Mouse (Mus musculus): Measurements from ENCODE around the gene Mapk7.

Gene Mapk7

DNA sequence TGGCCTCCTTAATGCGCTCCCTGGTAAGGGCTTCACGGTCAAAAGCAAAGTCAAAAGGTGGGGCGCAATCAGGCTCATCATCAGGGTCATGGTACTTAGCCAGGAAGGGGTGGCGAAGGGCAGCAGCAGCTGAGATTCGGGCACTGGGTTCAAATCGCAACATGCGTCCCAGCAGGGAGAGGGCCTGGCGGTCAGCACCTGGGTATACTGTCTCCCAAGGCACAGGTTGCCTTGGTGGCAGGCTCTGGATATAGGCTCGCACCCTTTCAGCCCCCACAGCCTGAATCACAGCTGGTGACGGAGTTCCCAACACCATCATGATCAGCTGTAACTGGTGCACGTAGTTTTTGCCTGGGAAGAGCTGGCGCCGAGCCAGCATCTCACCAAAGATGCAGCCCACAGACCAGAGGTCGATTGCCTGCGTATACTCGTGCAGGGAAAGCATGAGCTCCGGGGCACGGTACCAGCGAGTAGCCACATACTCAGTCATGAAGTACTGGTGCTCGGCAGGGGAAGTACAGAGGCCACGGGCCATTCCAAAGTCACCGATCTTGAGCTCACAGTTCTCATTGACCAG is 3.2 kb downstream of the Mapk7 start:
- no peak for DNase-seq (ENCODE audit: low read depth, low spot score)

DNA sequence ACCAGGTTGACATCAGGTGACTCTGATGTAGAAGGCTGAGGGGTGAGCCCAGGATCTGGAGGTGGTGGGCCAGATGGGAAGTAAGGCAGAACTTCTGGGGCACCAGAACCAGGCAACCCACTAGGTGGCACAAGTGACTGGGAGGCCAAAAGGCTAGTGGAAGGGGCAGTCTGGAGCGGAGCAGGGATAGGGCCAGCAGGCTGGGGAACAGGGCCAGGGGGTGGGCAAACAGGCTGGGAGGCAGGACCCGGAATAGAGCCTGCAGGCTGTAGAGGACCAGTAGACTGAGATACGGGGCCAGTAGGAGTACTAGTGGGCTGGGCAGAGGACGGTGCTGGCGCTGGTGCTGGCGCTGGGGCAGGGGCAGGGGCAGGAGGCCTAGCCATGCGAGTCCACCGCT is 4.3 kb downstream of the Mapk7 start:
- DNase-seq (ENCODE audit: low read depth, low spot score): no peak

DNA sequence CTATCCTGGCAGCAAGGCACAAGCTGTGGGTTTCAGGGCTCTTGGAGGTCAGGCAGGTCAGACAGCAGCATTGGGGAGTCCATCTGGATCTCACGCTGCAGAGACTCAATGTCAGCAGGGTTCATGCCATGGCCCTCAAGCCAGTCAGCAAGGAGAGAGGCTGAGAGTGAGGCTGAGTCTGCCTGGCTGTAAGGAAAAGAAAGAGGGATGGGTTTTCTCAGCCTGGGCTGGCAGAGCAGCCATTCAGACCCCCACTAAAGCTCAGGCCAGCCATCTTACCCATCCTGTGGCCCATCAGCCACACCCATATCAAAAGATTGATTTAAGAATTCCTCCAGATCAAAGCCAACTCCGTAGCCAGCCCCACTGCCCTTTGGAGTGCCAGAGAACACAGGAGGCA is 5.1 kb downstream of the Mapk7 start:
- no peak for DNase-seq (ENCODE audit: low read depth, low spot score)

GRCm38 (mm10) chr11:61487936-61488335 is 6.3 kb downstream of the Mapk7 start:
- no peak for DNase-seq (ENCODE audit: low read depth, low spot score)

DNA sequence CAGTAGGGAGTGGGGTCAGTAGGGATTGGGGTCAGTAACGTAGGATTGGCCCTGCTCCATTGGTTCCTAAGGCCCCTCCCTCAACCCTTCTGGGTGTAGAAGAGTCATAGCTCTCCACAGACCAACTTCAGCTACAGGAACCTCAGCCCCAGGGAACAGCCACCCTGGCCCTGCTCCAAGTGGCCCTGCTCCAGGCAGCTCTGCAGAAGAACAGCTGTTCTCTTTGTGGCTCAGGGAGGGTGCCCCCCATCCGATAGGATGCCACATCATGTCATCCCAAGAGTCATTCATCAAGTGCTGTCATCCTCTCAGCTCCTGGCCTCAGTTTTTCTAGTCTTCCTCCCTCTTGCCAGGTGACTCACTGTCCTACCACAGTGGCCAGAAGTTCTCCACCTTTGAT is 6.8 kb downstream of the Mapk7 start:
- no peak for DNase-seq (ENCODE audit: low read depth, low spot score)

DNA sequence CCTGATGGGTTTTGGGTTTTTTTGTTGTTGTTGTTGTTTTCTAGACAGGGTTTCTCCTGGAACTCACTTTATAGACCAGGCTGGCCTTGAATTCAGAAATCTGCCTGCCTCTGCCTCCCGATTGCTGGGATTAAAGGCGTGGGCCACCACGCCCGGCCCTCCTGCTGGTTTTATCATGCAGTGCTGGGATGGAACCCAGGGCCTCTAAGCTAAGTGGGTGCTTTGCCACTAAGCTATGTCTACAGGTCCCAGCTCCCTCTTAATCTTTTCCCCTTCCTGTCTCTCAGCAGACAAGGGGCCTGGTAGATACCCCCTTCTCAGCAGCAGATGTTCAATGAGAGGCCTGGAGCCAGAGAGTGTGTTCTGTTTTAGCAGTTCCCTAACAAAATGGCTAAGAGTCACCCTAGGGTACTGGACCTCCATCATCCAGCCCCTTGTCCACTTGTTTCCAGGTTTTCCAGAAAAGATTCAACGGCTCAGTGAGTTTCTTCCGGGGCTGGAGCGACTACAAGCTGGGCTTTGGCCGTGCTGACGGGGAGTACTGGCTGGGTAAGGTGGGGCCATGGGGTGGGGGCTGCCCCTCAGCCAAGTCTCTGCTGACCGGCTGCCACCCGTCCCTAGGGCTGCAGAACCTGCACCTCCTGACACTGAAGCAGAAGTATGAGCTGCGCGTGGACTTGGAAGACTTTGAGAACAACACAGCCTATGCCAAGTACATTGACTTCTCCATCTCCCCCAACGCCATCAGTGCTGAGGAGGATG is 7.6 kb downstream of the Mapk7 start:
- DNase-seq (ENCODE audit: low read depth, low spot score): no peak

- DNase-seq (ENCODE audit: low read depth, low spot score): no peak
These were observed 8.4 kb downstream of the Mapk7 start for GRCm38 (mm10) chr11:61485541-61486457.

DNA sequence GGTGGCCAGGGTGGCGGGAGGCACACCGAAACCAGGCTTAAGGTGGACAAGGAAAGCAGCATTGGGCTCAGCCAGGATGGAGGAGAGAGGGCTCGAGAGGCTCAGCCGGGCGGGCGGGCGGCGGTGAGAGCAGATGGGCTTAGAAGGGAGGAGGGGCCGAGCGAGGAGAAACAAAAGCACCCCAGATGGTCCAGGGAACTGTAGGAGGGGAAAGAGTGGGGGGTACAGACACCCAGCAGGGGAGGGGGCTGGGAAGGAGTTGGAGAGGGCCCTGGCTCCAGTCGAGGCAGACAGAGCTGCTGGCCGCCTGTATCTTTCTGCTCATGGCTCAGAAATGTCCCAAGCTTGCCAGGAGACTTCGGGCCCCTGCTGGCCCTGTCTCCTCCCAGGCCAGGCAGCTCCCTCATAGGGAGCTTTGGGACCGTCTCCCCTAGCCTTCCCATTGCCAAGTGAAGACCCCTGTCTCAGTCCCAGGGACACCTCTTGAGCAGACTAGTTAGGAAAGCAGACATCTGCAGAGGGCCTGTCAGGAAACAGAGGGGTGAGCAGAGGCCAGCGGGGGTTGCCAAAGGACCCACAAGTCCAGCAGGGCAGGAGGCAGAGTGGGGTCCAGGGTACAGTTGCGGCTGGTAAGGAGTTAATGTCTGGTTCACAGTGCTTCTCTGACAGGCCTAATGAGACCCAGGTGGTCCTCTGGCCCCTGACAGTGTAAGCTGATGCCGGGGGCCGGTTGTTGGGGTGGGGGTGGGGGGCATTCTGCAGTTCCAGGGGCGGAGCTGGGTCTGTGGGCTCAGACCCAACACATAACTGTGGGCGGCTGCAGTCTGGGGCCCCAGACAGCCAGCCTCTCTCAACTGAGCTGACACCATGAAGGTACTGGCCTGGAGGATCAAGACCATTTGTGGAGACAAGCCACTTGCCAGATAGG is 9.3 kb downstream of the Mapk7 start, which contains the start of gene Mfap4:
TSS of gene Mfap4 (plus strand) at position 819 of the 928 bp plus-strand sequence.
- DNase-seq (ENCODE audit: low read depth, low spot score): no peak

DNA sequence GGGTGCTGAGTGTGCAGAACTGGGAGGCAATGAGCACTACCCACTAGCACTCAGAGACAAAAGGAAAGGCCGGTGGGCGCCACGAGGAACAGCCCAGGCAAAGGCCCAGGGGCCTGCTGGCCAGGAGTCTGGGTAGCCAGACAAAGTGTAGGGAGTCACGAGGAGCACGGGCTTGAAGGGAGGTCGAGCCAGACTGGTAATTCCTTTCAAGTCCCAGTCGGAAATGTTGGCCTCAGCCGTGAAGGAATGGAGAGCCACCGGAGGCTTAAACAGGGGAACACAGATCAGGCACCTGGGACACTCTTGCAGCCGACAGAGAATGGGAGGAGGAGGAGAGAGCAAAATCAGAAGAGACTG is 10.0 kb downstream of the Mapk7 start:
- DNase-seq (ENCODE audit: low read depth, low spot score): no peak

GRCm38 (mm10) chr11:61483226-61483845 is 10.9 kb downstream of the Mapk7 start:
- no peak for DNase-seq (ENCODE audit: low read depth, low spot score)

DNA sequence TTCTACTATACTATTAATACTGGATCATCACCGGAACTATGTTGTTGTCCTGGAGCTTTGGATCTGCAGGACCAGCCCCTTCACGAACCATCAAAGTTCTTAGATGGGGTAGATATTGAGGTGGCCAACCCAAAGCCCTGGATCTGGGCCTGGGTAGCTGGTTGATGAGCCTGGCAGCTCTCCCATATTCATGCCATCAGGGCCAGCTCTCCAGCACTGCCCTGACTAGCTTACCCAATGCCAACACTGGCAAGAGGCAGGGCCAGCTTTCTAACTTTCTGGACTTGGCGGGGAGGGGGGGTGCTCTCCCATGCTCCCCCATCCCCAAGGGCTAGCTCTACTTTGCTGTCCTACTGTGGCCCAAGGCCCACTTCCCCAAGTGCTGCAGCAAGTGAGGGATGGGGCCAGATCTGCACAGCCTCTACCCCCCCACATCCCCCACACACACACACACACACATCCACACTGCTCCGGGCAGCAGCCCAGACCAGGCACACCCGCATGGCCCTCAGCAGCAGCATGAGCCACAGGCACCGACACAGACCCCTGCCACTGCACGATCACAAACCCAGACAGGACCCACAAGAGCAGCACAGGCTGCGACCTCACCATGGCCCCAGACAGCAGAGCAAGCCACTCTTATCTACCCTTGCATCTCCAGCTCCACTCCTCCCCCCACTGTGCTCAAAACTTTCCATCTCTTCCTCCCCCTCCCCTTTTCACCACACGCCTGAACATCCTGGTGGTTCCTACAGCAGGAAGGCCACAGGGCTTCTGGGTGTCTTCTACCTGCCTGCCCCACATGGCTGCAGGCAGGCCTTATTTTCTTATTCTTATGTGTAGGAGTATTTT is 12.7 kb downstream of the Mapk7 start:
- DNase-seq (ENCODE audit: low read depth, low spot score): no peak

DNA sequence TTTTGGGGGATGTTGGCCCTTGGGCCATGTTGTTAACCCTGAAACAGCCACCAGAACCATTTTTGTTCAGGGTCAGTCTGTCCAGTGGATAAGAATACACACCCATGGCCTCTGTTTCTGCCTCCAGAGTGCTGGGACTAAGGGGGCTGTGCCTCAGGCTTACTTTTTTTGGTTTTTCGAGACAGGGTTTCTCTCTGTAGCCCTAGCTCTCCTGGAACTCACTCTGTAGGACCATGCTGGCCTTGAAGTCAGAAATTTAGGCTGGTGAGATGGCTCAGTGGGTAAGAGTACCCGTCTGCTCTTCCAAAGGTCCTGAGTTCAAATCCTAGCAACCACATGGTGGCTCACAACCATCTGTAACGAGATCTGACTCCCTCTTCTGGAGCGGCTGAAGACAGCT is 15.4 kb downstream of the Mapk7 start:
- no peak for DNase-seq (ENCODE audit: low read depth, low spot score)

GRCm38 (mm10) chr11:61477566-61478508 is 16.4 kb downstream of the Mapk7 start:
- DNase-seq (ENCODE audit: low read depth, low spot score): no peak

DNA sequence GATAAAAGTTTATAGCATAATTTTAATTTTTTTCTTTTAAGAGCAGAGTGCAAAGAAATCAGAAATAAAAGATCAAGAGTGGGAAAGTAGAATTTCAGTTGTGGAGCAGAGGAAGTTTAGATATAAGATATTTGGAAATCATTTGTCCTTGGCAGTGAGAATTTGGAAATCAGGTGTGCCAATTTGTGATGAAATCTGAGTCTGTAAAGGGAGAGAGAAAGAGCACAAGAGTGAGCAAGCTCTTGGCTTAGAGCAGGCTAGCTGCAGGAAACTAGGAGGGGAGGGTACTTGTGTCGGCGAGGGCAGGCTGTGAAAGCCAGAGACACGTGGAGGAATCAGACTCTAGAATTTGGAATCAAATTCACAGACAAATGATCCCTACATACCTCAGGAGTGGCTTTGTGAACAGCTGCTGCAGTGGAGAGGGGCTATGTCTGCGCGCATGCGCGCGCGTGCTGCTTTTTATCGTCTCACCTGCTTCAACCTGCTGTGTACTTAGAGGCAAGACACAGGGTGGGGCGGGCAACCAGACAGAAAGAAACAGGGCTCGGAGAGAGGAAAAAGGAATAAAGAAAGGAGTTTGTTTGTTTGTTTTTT is 17.3 kb downstream of the Mapk7 start:
- peak; percentile 21 for DNase-seq (ENCODE audit: low read depth, low spot score)

- DNase-seq (ENCODE audit: low read depth, low spot score): no peak
These were observed 20.6 kb downstream of the Mapk7 start for GRCm38 (mm10) chr11:61473630-61474029.

- no peak for DNase-seq (ENCODE audit: low read depth, low spot score)
These were observed 23.3 kb downstream of the Mapk7 start for GRCm38 (mm10) chr11:61470880-61471279.

GRCm38 (mm10) chr11:61469317-61469917 is 24.8 kb downstream of the Mapk7 start:
- DNase-seq (ENCODE audit: low read depth, low spot score): no peak

DNA sequence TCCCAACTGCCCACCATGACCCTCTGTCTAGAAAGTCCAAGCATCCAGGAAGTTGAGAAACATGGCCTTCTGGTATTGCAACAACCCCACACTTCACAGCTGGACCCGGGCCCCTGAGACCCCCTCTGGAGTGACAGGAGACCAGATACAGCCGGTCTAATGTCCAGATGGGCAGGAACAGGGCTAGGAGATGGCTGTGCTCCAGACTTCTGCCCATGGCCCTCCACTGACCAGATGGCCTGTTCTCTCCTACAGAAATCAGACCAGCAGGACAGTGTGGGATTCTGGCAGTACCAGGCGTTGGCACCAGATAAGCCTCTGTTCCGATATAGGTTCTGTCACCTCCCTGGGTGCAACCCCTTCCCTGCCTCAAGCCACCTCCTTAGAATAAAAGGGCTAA is 25.7 kb downstream of the Mapk7 start:
- no peak for DNase-seq (ENCODE audit: low read depth, low spot score)
